Mouse (Mus musculus): ENCODE results near the gene Mboat7.

The Mboat7 gene

DNA sequence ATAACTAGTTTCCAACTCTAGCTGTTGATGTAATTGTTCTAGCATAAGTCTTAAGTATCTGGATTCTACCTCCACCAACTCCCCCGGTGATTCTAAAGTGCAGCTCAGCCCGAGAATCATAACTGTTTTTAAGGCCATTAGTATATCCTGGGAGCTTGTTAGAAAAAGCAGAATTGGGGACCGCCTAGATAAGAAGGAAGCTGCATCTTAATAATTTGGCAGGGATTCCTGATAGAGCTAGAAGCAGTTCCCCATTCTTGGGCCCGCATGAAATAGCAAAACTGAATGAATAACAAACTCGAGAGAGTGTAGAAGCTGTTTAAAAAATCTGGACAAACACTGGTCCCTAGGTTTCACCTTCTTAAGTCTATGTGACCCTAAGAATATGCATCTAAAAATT is 49.9 kb downstream of the Mboat7 start:
- no peak for DNase-seq

DNA sequence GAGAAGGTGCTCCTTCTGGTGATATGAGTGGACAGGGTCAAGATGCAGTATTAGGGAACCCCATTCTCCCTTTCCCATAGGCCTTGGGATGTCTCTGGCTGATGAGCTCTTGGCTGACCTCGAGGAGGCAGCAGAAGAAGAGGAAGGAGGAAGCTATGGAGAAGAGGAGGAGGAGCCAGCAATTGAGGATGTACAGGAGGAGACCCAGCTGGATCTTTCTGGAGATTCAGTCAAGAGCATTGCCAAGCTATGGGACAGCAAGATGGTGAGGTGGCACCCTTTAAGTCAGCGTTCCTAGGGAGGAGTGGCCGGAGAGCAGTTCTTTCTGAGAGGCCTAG is 62.9 kb downstream of the Mboat7 start:
- DNase-seq, result no peak

- DNase-seq, result peak; percentile 91
These were observed 63.5 kb downstream of the Mboat7 start, which contains the start of the genes Tfpt and Prpf31 for GRCm38 (mm10) chr7:3629543-3630477. Gene Tfpt, minus strand, starts transcription at chr7:3629929. Gene Prpf31, plus strand, starts transcription at chr7:3629985.

GRCm38 (mm10) chr7:3629030-3629429 is 64.3 kb downstream of the Mboat7 start:
- DNase-seq, result no peak
